Mouse (Mus musculus): ENCODE data around the gene Ubn2.

DNA sequence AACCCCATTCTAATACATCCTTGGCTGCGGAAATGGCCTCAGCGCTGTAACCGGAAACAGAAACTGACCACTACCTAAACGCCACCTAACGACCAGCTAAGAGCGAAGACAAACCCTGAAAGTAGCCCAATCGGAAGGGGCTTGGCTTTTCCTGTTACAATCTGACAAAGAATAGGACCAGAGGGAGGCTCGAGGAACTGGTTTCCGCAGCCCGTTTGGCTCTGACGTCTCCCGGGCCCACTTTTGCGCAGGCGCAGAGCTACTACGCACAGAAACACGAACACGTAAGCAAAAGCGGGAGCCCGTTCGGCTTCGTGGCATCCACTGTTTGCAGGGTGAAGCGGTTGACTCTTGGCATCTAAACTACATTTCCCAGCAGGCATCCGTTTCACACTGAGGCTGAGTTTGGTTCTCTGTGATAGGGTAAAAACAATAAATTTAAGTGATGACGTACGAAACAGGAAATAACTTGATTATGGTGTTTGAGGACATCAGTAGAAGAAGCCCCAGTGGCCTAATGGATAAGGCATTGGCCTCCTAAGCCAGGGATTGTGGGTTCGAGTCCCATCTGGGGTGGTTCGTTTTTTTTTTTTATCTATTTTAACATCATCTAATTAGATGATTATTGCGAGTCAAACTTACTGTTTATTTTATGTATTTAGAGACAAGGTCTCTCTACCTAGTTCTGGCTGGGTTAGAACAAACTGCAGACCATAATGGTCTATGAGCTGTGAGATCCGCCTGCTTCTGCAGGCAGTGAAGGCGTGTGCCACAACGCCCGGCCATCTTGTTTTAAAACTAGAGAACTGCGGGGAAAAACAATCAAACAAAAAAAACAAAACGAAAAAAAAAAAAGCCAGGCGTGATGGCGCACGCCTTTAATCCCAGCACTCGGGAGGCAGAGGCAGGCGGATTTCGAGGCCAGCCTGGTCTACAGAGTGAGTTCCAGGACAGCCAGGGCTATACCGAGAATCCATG is 100.0 kb downstream of the Ubn2 start, which contains the start of gene Fmc1:
- TF ChIP-seq CTCF (IDR thresholded peaks at IDR 0.05; ENCODE audit: control insufficient read depth, insufficient read depth, low read length) (no peak), POLR2A (IDR thresholded peaks at IDR 0.05; ENCODE audit: borderline replicate concordance, control insufficient read depth, low read depth, low read length) (peak; percentile 85)

Measured in bone marrow, adult 2 months (tissue).